Mouse (Mus musculus) retina, postnatal 1 day (tissue): ENCODE results near the gene Pcbd2.
A peak's percentile ranks its signal among the peaks of the same experiment; 100 is the strongest.
"Not testable (repeated sequence)": the region's sequence is repeated elsewhere in the genome, so short reads cannot be mapped to it uniquely, and the experiment has no call there.

Experiments
- DNase-seq: peaks from one replicate; pipeline ENCODE4 v3.0.0-alpha.2; 2012

Pcbd2 gene

GRCm38 (mm10) chr13:55727120-55727838 is at the start of gene Pcbd2:
Gene Pcbd2, plus strand, starts transcription at chr13:55727368.
- DNase-seq: peak; percentile 90

- DNase-seq: no peak
Measured at GRCm38 (mm10) chr13:55682201-55682600, 45.0 kb upstream of the Pcbd2 start.

- no peak for DNase-seq
Measured at GRCm38 (mm10) chr13:55683581-55683980, 43.6 kb upstream of the Pcbd2 start.

- DNase-seq: peak; percentile 37
Measured at GRCm38 (mm10) chr13:55686107-55686633, 41.0 kb upstream of the Pcbd2 start.

- peak; percentile 50 for DNase-seq
Measured at GRCm38 (mm10) chr13:55687927-55688602, 39.1 kb upstream of the Pcbd2 start.

GRCm38 (mm10) chr13:55692535-55693242 is 34.5 kb upstream of the Pcbd2 start, which contains the start of gene B230219D22Rik:
Gene B230219D22Rik, plus strand, starts transcription at chr13:55693124.
- peak; percentile 96 for DNase-seq

GRCm38 (mm10) chr13:55693243-55693721 is 33.9 kb upstream of the Pcbd2 start:
- no peak for DNase-seq

- DNase-seq: no peak
Measured at GRCm38 (mm10) chr13:55694110-55694509, 33.1 kb upstream of the Pcbd2 start.

- not testable (repeated sequence) for DNase-seq
Measured at GRCm38 (mm10) chr13:55695989-55696388, 31.2 kb upstream of the Pcbd2 start.

GRCm38 (mm10) chr13:55704301-55704700 is 22.9 kb upstream of the Pcbd2 start:
- DNase-seq: no peak

- DNase-seq: no peak
Measured at GRCm38 (mm10) chr13:55712846-55713245, 14.3 kb upstream of the Pcbd2 start.

GRCm38 (mm10) chr13:55714501-55715166 is 12.5 kb upstream of the Pcbd2 start, which contains the start of gene Txndc15:
Gene Txndc15, plus strand, starts transcription at chr13:55714650.
- DNase-seq: peak; percentile 90

- DNase-seq: no peak
Measured at GRCm38 (mm10) chr13:55715167-55715512, 12.0 kb upstream of the Pcbd2 start.

GRCm38 (mm10) chr13:55715908-55716510 is 11.2 kb upstream of the Pcbd2 start:
- DNase-seq: no peak

GRCm38 (mm10) chr13:55721516-55721915 is 5.7 kb upstream of the Pcbd2 start:
- DNase-seq: no peak

GRCm38 (mm10) chr13:55721995-55722394 is 5.2 kb upstream of the Pcbd2 start:
- no peak for DNase-seq

- DNase-seq: peak; percentile 26
Measured at GRCm38 (mm10) chr13:55726598-55727119, 509 bp upstream of the Pcbd2 start.

GRCm38 (mm10) chr13:55727839-55728238 is 671 bp downstream of the Pcbd2 start:
- peak; percentile 84 for DNase-seq

GRCm38 (mm10) chr13:55730716-55731115 is 3.5 kb downstream of the Pcbd2 start:
- DNase-seq: no peak

GRCm38 (mm10) chr13:55732121-55732520 is 5.0 kb downstream of the Pcbd2 start:
- DNase-seq: no peak

- no peak for DNase-seq
Measured at GRCm38 (mm10) chr13:55733628-55734502, 6.7 kb downstream of the Pcbd2 start.
